Mouse (Mus musculus) MEL (cell line): ENCODE measurements around the gene Helt. TPM values are rescaled to one million over a fixed set of nuclear protein-coding genes. Genes with fewer than 3 reads are reported as not detected.
"Not testable (repeated sequence)": the region's sequence is repeated elsewhere in the genome, so short reads cannot be mapped to it uniquely, and the experiment has no call there.

Experiments used
- DNase-seq: peaks from one replicate; pipeline ENCODE4 v3.0.0; 2011; ENCODE audit warnings: low read depth, low spot score
- H3K27ac ChIP-seq: 2 replicates; pipeline ENCODE4 v1.5.1; 2012; ENCODE audit warnings: low read depth, mild to moderate bottlenecking, control low read depth, low read length, moderate library complexity; ENCODE audit not compliant: control insufficient read depth
- H3K27me3 ChIP-seq, 2 experiments: fragments of 150-350 bp in 1 of 2; sonication (generic) in 1 of 2; 2 replicates each; pipeline ENCODE4 v1.6.1; 2012; ENCODE audit warnings: low read length in 2 of 2, mild to moderate bottlenecking in 2 of 2, improper control_type of control experiment in 1 of 2, moderate library complexity in 1 of 2; ENCODE audit not compliant: insufficient read depth in 2 of 2, control insufficient read depth in 1 of 2
- H3K36me3 ChIP-seq, 2 experiments: 2 replicates each; pipeline ENCODE4 v1.6.1; 2012 to 2014; ENCODE audit warnings: low read length in 2 of 2, improper control_type of control experiment in 1 of 2, inconsistent platforms in 1 of 2, mild to moderate bottlenecking in 1 of 2; ENCODE audit not compliant: insufficient read depth in 2 of 2, control insufficient read depth in 1 of 2
- H3K4me1 ChIP-seq, 2 experiments: fragments of 150-350 bp in 1 of 2; sonication (generic) in 1 of 2; 2 replicates each; pipeline ENCODE4 v1.6.1; 2012; ENCODE audit warnings: low read length in 2 of 2, improper control_type of control experiment in 1 of 2, mild to moderate bottlenecking in 1 of 2; ENCODE audit not compliant: insufficient read depth in 2 of 2, control insufficient read depth in 1 of 2
- H3K4me3 ChIP-seq, 2 experiments: fragments of 150-350 bp in 1 of 2; sonication (generic) in 1 of 2; 2 replicates each; pipeline ENCODE4 v1.5.1; 2012; ENCODE audit warnings: low read depth in 2 of 2, low read length in 2 of 2, mild to moderate bottlenecking in 2 of 2, moderate library complexity in 2 of 2, control low read depth in 1 of 2, improper control_type of control experiment in 1 of 2; ENCODE audit not compliant: control insufficient read depth in 1 of 2, insufficient read depth in 1 of 2
- H3K79me2 ChIP-seq: 2 replicates; pipeline ENCODE4 v1.6.1; 2012; ENCODE audit warnings: mild to moderate bottlenecking, low read length, moderate library complexity; ENCODE audit not compliant: control insufficient read depth, poor library complexity, insufficient read depth
- H3K9ac ChIP-seq: 2 replicates; pipeline ENCODE4 v1.6.1; 2012; ENCODE audit warnings: low read depth, mild to moderate bottlenecking, control low read depth, low read length, moderate library complexity; ENCODE audit not compliant: control insufficient read depth, poor library complexity, severe bottlenecking
- H3K9me3 ChIP-seq: fragments of 150-350 bp; sonication (generic); replicated peaks from 2 replicates; pipeline ENCODE4 v1.6.1; 2012; ENCODE audit warnings: mild to moderate bottlenecking, low read length, improper control_type of control experiment, moderate library complexity; ENCODE audit not compliant: insufficient read depth
- BHLHE40 ChIP-seq: IDR thresholded peaks from 2 replicates; pipeline ENCODE4 v1.6.1; 2012; ENCODE audit warnings: low read depth, mild to moderate bottlenecking, inconsistent platforms, low read length, improper control_type of control experiment, borderline replicate concordance
- GATA1 ChIP-seq: IDR thresholded peaks from 2 replicates; pipeline ENCODE4 v1.6.1; 2011; ENCODE audit warnings: low read depth, low read length, improper control_type of control experiment
- HCFC1 ChIP-seq: IDR thresholded peaks from 2 replicates; pipeline ENCODE4 v1.6.1; 2012; ENCODE audit warnings: low read depth, mild to moderate bottlenecking, inconsistent platforms, low read length, improper control_type of control experiment, moderate library complexity
- MAFK ChIP-seq: IDR thresholded peaks from 2 replicates; pipeline ENCODE4 v1.6.1; 2011; ENCODE audit warnings: low read depth, mild to moderate bottlenecking, low read length, improper control_type of control experiment, borderline replicate concordance
- MYC ChIP-seq: IDR thresholded peaks from 2 replicates; pipeline ENCODE4 v1.6.1; 2011; ENCODE audit warnings: low read depth, mild to moderate bottlenecking, low read length, improper control_type of control experiment, moderate library complexity
- NRF1 ChIP-seq: IDR thresholded peaks from 2 replicates; pipeline ENCODE4 v1.6.1; 2014; ENCODE audit warnings: low read depth, mild to moderate bottlenecking, inconsistent platforms, low read length, improper control_type of control experiment, moderate library complexity; ENCODE audit not compliant: poor library complexity, insufficient read depth, severe bottlenecking
- POLR2AphosphoS2 ChIP-seq: IDR thresholded peaks from 2 replicates; pipeline ENCODE4 v1.6.1; 2011; ENCODE audit warnings: low read length, improper control_type of control experiment
- POLR2AphosphoS5 ChIP-seq: IDR thresholded peaks from 2 replicates; pipeline ENCODE4 v1.6.1; 2012; ENCODE audit warnings: low read depth, borderline replicate concordance, mild to moderate bottlenecking, inconsistent platforms, low read length, moderate library complexity, mixed read lengths
- ZC3H11A ChIP-seq: IDR thresholded peaks from 2 replicates; pipeline ENCODE4 v1.6.1; 2012; ENCODE audit warnings: low read depth, mild to moderate bottlenecking, inconsistent platforms, low read length, improper control_type of control experiment
- ZMIZ1 ChIP-seq: IDR thresholded peaks from 2 replicates; pipeline ENCODE4 v1.6.1; 2012; ENCODE audit warnings: low read depth, mild to moderate bottlenecking, inconsistent platforms, low read length, improper control_type of control experiment, moderate library complexity
- polyA plus RNA-seq, 2 experiments: library from polyadenylated mRNA; stranded (reverse) in 1 of 2; unstranded in 1 of 2; fragments of >175 nt in 1 of 2; fragments of >200 nt in 1 of 2; gene quantifications; 2 replicates each; pipeline versions ENCODE4 v1.2.1 to v1.2.4; 2012; ENCODE audit warnings: low replicate concordance in 2 of 2, low read depth in 1 of 2; ENCODE audit not compliant: insufficient read length in 2 of 2, insufficient read depth in 1 of 2, missing spikeins in 1 of 2
- total RNA-seq: library from RNA; depleted of rRNA; stranded (reverse); fragments of 300-350 nt; gene quantifications from 2 replicates; pipeline ENCODE4 v1.2.3, GENCODE M21; 2012

The Helt gene
- total and polyA plus RNA-seq, 3 experiments = not detected

GRCm38 (mm10) chr8:46270147-46270546 is 24.3 kb downstream of the Helt start:
- H3K79me2 ChIP-seq = no peaks in the 10 kb centered on the region
- H3K4me3 ChIP-seq = no peak overlapping the region
- DNase-seq = no peak
- H3K9me3 ChIP-seq = no peaks in the 10 kb centered on the region
- H3K27ac ChIP-seq = no peak overlapping the region
- no peak overlapping the region for H3K9ac ChIP-seq
- H3K36me3 ChIP-seq = no peaks in the 10 kb centered on the region
- no peaks in the 10 kb centered on the region for H3K4me1 ChIP-seq
- TF ChIP-seq MYC = no peak
- no peak for TF ChIP-seq ZC3H11A
- no peak for TF ChIP-seq HCFC1
- TF ChIP-seq POLR2AphosphoS5 = no peak
- TF ChIP-seq BHLHE40 = no peak
- H3K27me3 ChIP-seq = peaks cover 0 to 3% of the 10 kb centered on the region in 2 experiments; a peak in 3 of 4 replicates

DNA sequence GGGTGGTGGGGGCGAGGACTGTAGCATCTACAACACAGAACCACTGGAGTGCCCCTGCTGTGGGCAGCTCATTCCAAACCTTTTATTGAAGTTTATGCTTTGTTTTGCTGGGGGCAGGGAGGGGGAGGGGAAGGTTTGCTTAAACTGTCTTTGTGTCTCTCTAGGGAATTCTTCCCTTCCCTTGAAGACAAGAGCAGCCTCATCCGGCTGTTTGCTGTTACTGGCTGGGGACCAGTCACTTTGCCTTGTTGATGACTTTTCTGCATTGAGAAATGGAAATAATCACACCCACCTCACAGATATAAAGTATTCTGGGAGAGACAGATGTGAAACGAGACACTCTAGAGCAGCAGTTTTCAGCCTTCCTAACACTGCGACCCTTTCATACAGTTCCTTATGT is 27.7 kb downstream of the Helt start:
- Histone ChIP-seq H3K27me3 (peaks cover 0 to 8% of the 10 kb centered on the region in 2 experiments; a peak in 3 of 4 replicates), H3K27ac (no peak overlapping the region), H3K9me3 (no peaks in the 10 kb centered on the region), H3K4me3 (no peak overlapping the region), H3K36me3 (no peaks in the 10 kb centered on the region), H3K79me2 (no peaks in the 10 kb centered on the region), H3K4me1 (no peaks in the 10 kb centered on the region), H3K9ac (no peak overlapping the region)
- no peak for DNase-seq
- TF ChIP-seq MAFK (no peak), ZMIZ1 (no peak), POLR2AphosphoS5 (no peak), NRF1 (no peak), POLR2AphosphoS2 (no peak), GATA1 (no peak), BHLHE40 (no peak)

DNA sequence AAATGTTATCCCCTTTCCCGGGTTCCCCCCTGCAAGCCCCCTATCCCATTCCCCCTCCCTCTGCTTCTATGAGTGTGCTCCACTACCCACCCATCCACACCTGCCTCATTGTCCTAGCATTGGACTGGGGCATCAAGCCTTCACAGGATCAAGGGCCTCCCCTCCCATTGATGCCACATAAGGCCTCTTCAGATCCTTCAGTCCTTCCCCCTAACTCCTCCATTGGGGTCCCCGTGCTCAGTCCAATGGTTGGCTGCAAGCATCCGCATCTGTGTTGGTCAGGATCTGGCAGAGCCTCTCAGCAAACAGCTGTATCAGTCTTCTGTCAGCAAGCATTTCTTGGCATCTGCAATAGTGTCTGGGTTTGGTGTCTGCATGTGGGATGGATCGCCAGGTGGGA is 30.3 kb downstream of the Helt start:
- H3K36me3 ChIP-seq, H3K27ac ChIP-seq, H3K9me3 ChIP-seq, H3K4me3 ChIP-seq, DNase-seq, H3K79me2 ChIP-seq, H3K4me1 ChIP-seq, H3K27me3 ChIP-seq, H3K9ac ChIP-seq: not testable (repeated sequence)
